Mouse (Mus musculus): ENCODE measurements around the gene Proser1. TPM values are rescaled to one million over a fixed set of nuclear protein-coding genes. Genes with fewer than 3 reads are reported as not detected.
A peak's percentile ranks its signal among the peaks of the same experiment; 100 is the strongest.

Gene Proser1
- polyA plus RNA-seq, 1 experiment, result 7.4 TPM

DNA sequence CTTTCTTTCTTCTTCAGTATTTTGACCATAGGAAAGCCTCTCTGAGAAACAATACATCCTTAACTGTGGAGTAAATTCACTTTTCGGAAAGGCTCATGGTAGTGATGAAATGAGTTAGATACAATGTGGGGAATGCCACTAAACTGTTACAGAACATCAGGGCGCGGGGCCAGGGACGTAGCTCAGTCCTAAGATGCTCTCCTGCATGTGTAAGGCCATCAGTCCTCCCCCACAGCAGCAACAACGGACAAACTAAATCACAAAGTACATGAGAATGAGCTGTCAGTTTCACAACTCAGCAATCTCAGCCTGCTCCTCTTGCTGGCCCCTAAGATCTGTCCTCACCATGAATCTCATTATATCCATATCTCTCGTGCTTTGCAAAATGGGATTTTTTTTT is 8.9 kb upstream of the Proser1 start:
- Histone ChIP-seq H3K27ac (replicated peaks; ENCODE audit: low read depth, low read length) (no peak overlapping the region), H3K4me3 (ENCODE audit: insufficient read depth, low read depth, low read length) (no peak overlapping the region), H3K4me1 (ENCODE audit: control insufficient read depth, insufficient read depth, insufficient read length, low read length) (0 out of 2 replicates have a peak, but pooled peaks cover 3% of the 10 kb centered on the region)

DNA sequence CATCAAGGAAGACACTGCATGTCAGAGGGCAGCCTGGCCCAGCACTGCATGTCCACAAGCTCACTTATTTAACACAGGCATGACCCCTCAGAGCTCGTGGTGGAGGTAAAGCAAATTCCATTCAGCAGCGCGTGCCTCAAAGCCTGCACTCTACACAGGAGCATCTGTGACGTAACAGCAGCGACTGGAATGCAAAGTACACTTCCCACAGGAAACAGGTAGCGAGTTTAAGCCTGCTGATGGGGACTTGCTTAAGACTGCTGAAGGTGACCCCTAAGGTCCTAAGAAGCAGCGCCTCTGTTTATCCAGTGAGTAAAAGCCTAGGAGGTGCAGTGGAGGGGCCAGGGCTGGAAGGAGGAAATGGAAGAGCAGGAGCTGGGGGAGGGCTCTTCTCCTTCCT is 8.5 kb upstream of the Proser1 start:
- no peak overlapping the region for H3K4me3 ChIP-seq (ENCODE audit: insufficient read depth, low read depth, low read length)
- H3K4me1 ChIP-seq (ENCODE audit: control insufficient read depth, insufficient read depth, insufficient read length, low read length), result 0 out of 2 replicates have a peak, but pooled peaks cover 3% of the 10 kb centered on the region
- no peak overlapping the region for H3K27ac ChIP-seq (replicated peaks; ENCODE audit: low read depth, low read length)

DNA sequence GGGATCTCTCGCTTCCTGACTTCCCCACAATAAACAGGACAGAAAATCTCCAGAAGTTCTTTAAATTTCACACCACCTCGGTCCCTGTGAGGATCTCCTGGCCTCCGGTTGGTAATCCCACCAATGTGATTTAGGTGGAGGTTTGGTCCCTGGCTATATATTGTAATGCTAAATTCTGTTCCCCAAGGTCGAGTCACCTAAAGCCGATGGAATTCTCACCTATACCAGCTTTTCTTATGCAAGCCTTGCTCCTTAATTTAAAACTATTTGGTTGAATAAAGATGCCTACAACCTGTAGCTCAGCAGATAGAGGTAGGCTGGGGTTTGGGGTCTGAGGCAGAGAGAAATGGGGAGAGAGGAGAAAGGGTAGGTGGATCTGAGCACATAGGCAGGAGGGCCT is 5.7 kb upstream of the Proser1 start:
- H3K4me1 ChIP-seq (ENCODE audit: control insufficient read depth, insufficient read depth, insufficient read length, low read length), result no peaks in the 10 kb centered on the region
- H3K4me3 ChIP-seq (ENCODE audit: insufficient read depth, low read depth, low read length), result no peak overlapping the region
- no peak overlapping the region for H3K27ac ChIP-seq (replicated peaks; ENCODE audit: low read depth, low read length)

DNA sequence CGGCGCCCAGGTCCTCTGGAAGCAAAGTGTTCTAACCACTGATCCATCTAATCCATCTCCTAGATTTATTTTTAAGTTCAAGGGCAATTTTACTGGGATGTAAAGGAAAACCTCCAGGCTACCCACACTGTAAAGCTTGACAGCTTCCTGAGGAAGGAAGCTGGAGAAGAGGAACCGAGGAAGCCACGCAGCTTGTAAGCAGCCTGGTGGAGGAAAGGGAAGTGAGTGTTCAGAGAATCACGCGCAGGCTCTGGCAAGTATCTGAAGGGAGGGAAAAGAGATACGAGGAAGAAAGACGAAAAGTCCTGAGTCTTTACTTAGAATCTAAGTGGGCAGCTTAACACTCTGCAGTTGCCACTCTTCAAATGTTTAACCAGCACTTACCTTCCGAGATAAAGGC is 3.4 kb upstream of the Proser1 start:
- Histone ChIP-seq H3K4me1 (ENCODE audit: control insufficient read depth, insufficient read depth, insufficient read length, low read length) (no peaks in the 10 kb centered on the region; the same call in 1 of the 2 replicates), H3K27ac (replicated peaks; ENCODE audit: low read depth, low read length) (peak overlapping the region; percentile 61; the same call in 1 of the 2 replicates)

DNA sequence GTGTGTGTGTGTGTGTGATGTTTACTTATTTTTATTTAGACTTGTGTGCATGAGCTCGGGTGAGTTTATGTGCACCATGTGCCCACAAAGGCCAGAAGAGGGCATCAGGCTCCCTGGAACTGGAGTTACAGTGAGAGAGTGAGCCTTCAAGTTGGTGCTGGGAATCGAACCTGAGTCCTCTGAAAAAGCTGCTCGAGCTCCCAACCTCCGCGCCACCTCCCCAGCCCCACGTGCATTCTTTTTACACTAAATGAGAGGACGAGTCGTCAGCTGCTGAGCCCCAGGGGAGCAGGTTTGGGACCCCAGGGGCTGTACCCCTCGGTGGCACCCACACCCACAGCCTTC is 793 bp upstream of the Proser1 start:
- Histone ChIP-seq H3K4me1 (ENCODE audit: control insufficient read depth, insufficient read depth, insufficient read length, low read length) (peaks cover 9% of the 10 kb centered on the region), H3K4me3 (ENCODE audit: insufficient read depth, low read depth, low read length) (peak overlapping the region; percentile 92), H3K27ac (replicated peaks; ENCODE audit: low read depth, low read length) (peak overlapping the region; percentile 88)

More for the DNA sequence above, 3.4 kb upstream of the Proser1 start:
- no peak overlapping the region for H3K4me3 ChIP-seq (ENCODE audit: insufficient read depth, low read depth, low read length)

DNA sequence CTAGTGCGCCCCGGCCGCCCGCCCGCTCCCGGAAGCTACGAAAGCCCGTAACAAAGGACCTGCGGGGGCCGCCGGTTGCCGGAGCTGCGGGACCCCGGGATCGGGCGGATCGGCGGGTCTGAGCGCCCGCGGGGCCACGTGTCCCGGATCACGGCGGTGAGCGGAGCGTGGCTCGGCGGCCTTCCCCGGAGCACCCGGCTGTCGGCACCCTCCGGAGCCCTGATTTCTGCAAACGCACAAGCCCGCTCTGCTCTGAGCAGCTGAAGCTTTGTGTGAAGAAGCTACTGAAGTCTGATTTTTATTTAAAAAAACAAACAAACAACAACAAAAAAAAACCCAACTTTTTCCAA is 274 bp downstream of the Proser1 start:
- Histone ChIP-seq H3K4me1 (ENCODE audit: control insufficient read depth, insufficient read depth, insufficient read length, low read length) (peaks cover 13% of the 10 kb centered on the region), H3K27ac (replicated peaks; ENCODE audit: low read depth, low read length) (peak overlapping the region; percentile 67), H3K4me3 (ENCODE audit: insufficient read depth, low read depth, low read length) (peak overlapping the region; percentile 86)

DNA sequence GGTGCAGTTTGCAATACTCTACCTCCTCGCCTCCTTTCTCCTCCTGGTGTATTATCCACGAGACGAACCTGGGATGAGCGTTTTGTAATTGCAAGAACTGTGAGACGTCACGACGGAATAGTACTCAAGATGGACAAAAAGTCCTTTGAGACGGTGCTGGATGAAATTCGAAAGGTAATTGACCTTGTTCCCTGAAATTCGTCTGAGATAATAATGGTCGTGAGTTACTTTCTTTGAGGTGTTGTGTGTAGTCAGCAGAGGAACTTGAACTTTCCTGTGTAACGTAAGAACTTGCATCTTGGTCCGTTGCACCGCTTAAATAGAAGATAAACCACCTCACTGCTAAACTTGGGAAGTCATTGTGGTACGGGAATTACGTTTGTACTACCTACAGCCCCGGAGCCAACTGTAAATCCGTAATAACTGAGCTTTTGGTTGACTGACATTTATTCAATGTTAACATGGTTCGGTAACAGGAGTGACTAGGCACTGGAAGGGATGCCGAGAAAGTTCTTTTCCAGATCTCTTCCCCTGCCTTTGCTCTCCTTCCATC is 756 bp downstream of the Proser1 start:
- Histone ChIP-seq H3K27ac (replicated peaks; ENCODE audit: low read depth, low read length) (peak overlapping the region; percentile 67), H3K4me3 (ENCODE audit: insufficient read depth, low read depth, low read length) (peak overlapping the region; percentile 86), H3K4me1 (ENCODE audit: control insufficient read depth, insufficient read depth, insufficient read length, low read length) (peaks cover 13% of the 10 kb centered on the region)

DNA sequence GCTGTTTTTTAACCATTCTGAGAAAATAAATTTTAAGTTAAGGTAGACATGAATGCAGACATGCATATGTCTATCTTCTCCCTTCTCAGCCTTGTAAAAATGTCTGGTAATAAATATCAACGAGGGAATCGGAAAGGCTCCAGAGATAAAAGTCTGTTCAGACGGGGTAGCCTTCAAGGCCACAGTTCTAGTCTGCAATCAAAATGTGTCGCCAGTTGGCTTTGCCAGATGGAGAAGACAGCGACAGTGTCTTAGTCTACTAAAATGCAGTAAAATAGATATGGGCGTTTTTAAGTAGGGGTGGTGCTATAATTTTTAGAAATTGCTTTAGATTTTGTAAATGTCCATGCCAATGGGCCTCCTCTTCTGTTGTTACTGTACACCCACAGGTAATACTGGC is 1.9 kb downstream of the Proser1 start:
- no peak overlapping the region for H3K27ac ChIP-seq (replicated peaks; ENCODE audit: low read depth, low read length)
- H3K4me3 ChIP-seq (ENCODE audit: insufficient read depth, low read depth, low read length), result 0 out of 2 replicates have a peak overlapping the region, but pooled peaks have one; percentile 21
- H3K4me1 ChIP-seq (ENCODE audit: control insufficient read depth, insufficient read depth, insufficient read length, low read length), result peaks cover 13% of the 10 kb centered on the region

DNA sequence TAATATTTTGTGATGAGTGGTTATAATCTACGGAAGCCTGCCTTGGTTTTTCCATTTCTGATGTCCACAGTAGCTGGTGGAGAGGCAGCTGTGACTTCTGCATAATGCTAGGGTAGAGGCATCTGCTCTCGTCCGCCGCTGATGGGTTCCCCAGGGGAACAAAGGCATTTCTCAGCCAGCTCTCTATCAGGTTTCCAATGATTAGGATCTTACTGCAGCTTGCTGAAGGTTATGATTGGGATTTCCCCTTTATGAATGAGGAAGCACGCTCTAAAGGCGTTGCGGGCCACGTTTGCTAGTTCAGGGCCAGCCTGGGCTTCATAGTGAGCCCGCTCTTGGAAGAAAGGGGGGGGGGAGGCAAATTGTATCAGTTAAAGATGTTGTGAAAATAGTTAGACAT is 3.0 kb downstream of the Proser1 start:
- H3K4me1 ChIP-seq (ENCODE audit: control insufficient read depth, insufficient read depth, insufficient read length, low read length), result peaks cover 13% of the 10 kb centered on the region
- no peak overlapping the region for H3K4me3 ChIP-seq (ENCODE audit: insufficient read depth, low read depth, low read length)
- no peak overlapping the region for H3K27ac ChIP-seq (replicated peaks; ENCODE audit: low read depth, low read length)

DNA sequence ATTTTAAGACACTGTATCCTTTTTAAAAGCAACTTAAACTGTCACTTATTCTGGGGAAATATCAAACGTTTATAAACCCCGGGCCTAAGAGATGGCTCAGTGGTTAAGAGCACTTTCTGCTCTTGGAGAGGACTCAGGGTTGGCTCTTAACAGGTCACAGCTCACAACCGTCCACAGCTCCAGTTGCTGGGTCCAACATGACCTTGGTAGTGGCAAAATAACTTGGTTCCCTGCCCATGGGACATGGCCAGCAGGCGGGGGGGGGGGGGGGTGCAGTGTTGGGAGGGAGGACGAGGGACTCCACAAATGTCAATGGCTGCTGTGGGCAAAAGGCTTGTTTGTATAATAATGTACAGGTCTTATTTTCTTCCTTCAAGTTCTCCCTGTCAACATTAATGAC is 3.9 kb downstream of the Proser1 start:
- H3K4me3 ChIP-seq (ENCODE audit: insufficient read depth, low read depth, low read length), result no peak overlapping the region
- peaks cover 13% of the 10 kb centered on the region for H3K4me1 ChIP-seq (ENCODE audit: control insufficient read depth, insufficient read depth, insufficient read length, low read length)
- H3K27ac ChIP-seq (replicated peaks; ENCODE audit: low read depth, low read length), result no peak overlapping the region

DNA sequence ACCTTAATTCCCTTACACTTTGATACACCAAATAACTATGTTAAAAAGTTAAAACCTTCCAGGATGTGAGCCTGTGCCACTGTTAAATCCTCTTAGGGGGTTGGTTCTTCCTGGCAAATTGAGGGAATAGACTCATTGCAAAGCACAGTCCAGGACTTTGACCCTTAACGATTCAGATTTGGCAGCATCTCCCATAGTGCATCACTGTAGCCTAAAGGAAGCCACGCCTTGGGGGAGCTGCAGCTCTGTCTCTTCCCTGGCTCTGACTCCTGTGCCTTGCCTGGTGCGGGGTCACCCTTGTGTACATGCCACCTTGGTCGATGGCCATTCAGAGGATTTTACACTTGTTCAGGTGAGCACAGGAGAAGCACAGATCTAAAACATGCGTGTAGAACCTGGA is 6.2 kb downstream of the Proser1 start:
- H3K4me3 ChIP-seq (ENCODE audit: insufficient read depth, low read depth, low read length), result no peak overlapping the region
- H3K4me1 ChIP-seq (ENCODE audit: control insufficient read depth, insufficient read depth, insufficient read length, low read length), result peaks cover 15% of the 10 kb centered on the region
- H3K27ac ChIP-seq (replicated peaks; ENCODE audit: low read depth, low read length), result no peak overlapping the region

DNA sequence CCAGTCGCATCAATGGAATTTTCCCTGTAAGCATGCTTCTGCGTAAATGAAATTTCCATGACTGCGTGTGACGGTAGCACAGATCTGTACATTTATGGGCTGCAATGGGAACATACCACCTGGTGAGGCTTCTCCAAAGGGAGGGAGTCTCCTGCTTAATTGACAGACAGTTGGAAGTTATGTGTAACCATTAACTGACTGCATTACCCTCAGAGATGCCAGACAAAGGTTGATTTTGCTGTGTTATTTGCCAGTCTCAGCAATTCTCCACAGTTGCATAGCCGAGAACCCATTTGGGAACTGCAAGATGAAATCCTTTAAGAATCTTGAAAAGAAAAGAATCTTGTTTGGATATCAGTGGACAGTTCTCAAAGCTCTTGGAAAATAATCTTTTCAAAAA is 8.6 kb downstream of the Proser1 start:
- Histone ChIP-seq H3K4me3 (ENCODE audit: insufficient read depth, low read depth, low read length) (no peak overlapping the region), H3K27ac (replicated peaks; ENCODE audit: low read depth, low read length) (no peak overlapping the region), H3K4me1 (ENCODE audit: control insufficient read depth, insufficient read depth, insufficient read length, low read length) (0 out of 2 replicates have a peak, but pooled peaks cover 6% of the 10 kb centered on the region)

DNA sequence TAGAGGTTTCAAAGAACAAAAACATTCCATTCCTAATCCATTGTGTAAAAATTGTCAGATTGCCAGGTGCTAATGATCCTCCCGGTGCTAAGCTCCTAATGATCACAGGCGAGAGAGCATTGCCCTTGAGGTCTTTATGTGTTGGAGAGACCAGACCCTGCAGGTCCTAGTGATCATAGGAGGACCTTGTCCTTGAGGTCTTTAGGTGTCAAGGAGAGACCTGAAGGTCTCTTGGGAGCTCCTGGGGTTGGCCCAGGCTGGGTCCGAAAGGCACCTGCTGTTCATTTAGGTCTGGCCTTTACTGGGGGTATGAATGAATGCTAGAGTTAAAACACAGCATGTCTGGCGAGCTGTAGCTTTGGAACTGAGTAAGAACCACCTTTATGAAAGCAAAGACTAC is 10.7 kb downstream of the Proser1 start:
- Histone ChIP-seq H3K4me1 (ENCODE audit: control insufficient read depth, insufficient read depth, insufficient read length, low read length) (0 out of 2 replicates have a peak, but pooled peaks cover 2% of the 10 kb centered on the region), H3K4me3 (ENCODE audit: insufficient read depth, low read depth, low read length) (no peak overlapping the region), H3K27ac (replicated peaks; ENCODE audit: low read depth, low read length) (no peak overlapping the region)

DNA sequence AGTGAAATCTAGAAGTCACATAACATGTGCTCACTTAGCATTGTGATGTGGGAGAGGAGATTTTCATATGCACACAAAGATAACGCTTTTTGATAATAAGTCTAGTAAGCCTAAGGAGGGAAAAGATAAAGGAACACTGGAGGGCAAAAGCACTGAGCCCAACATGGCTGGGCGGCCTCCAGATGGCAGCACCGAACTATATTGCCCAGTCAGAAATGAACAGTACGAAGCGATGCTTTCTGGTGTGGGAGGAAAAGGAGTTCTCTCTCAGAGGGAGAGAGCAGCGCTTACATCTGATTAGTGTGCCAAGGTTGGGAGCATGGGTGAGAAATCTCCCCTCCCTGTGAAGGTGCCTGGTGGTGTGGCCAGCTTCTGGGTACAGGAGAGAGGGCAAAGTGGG is 12.4 kb downstream of the Proser1 start:
- H3K4me1 ChIP-seq (ENCODE audit: control insufficient read depth, insufficient read depth, insufficient read length, low read length), result 0 out of 2 replicates have a peak, but pooled peaks cover 2% of the 10 kb centered on the region
- no peak overlapping the region for H3K27ac ChIP-seq (replicated peaks; ENCODE audit: low read depth, low read length)
- H3K4me3 ChIP-seq (ENCODE audit: insufficient read depth, low read depth, low read length), result no peak overlapping the region

DNA sequence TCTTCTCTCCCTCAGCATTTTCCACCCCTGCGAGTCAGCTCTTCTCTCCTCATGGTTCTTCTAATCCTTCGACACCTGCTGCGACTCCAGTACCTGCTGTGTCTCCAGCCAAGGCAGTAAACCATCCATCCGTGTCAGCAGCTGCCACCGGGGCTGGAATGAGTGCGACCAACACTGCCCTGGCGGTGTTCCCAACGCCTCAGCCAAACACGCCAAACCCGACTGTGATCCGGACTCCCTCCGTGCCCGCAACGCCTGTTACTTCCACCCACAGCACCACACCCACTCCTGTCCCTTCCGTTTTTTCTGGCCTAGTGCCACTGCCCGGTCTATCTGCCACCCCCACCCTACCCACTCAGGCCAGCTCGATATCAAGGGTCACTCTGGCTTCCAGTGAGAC is 14.0 kb downstream of the Proser1 start:
- Histone ChIP-seq H3K4me3 (ENCODE audit: insufficient read depth, low read depth, low read length) (no peak overlapping the region), H3K27ac (replicated peaks; ENCODE audit: low read depth, low read length) (no peak overlapping the region), H3K4me1 (ENCODE audit: control insufficient read depth, insufficient read depth, insufficient read length, low read length) (0 out of 2 replicates have a peak, but pooled peaks cover 2% of the 10 kb centered on the region)

DNA sequence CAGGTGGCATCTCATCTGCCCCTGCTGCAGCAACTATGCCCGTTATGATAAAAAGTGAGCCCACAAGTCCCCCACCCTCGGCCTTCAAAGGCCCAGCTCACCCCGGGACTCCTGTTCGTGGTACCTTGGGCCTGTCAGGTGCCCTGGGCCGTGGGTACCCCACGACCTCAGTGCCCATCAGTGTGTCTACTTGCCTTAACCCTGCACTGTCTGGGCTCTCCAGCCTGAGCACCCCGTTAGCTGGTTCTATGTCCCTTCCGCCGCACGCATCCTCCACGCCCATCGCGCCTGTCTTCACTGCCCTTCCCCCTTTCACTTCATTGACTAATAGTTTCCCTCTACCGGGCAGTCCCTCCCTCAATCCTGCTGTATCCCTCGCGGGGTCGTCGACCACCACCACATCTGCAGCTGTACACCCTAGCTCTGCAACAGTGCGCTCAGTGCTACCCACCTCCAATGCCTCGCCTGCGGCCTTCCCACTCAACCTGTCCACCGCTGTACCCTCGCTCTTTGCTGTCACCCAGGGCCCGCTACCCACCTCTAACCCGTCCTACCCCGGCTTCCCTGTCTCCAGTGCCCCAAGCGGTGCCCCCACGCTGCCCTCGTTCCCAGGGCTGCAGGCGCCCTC is 15.1 kb downstream of the Proser1 start:
- Histone ChIP-seq H3K4me1 (ENCODE audit: control insufficient read depth, insufficient read depth, insufficient read length, low read length) (0 out of 2 replicates have a peak, but pooled peaks cover 2% of the 10 kb centered on the region), H3K27ac (replicated peaks; ENCODE audit: low read depth, low read length) (no peak overlapping the region), H3K4me3 (ENCODE audit: insufficient read depth, low read depth, low read length) (no peak overlapping the region)

All from brown adipose tissue, adult 24 weeks (tissue).